Mouse (Mus musculus): ENCODE data around the gene Olfr285.

Olfr285 gene

DNA sequence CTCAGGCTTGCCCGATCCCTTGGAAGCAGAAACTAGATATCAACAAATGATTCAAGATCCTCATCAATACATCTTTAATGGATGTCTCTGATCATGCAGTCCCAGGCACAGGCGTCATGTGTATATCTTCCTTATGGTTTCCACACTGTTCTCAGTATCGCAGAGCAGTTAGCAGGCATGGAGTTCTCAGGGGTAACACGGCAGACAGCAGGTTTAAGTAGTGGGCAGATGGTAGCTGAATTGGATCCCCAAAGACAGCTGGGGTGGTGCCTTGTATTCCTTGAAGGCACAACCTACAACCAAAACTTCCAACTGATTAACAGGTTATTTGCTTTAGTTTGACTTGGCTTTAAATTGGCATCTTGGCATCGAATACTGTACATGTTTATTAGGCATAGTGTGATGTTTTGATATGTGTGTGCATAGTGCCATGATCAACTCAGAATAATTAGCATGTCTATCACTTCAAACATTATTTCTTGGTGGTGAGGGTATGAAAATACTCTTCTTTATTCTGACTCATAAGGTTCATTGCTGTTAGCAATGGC is at the start of gene Olfr285:
Olfr285 (minus strand) TSS at position 177 of the 548 bp plus-strand sequence.
- in situ Hi-C loops (cut with MseI, MboI) = no loop called here

DNA sequence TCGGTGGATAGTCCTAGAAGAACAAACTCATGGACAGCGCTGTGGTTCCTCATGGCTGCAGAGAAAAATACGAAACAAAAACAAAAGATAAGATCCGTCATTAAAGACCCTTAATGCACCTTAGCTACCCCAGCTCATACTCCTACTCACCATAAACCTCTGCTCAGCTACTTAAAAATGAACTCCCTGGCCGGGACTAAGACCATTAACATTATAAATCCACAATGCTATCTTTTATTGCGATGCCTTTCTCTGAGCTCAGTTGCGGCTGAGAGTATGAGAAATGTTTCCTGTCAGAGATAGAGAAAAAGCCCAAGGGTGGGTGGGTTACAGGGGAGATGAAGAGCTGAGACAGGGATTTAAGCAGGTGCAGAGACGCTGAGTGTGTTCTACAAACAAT is 23.7 kb upstream of the Olfr285 start, which contains the start of gene Olfr284:
Olfr284 (minus strand) TSS at position 101 of the 400 bp plus-strand sequence.
- in situ Hi-C loops (cut with MseI, MboI) = no loop called here

- in situ Hi-C loops (cut with MseI, MboI) = no loop called here
Observed at GRCm38 (mm10) chr15:98315703-98316102, 1.4 kb downstream of the Olfr285 start.

DNA sequence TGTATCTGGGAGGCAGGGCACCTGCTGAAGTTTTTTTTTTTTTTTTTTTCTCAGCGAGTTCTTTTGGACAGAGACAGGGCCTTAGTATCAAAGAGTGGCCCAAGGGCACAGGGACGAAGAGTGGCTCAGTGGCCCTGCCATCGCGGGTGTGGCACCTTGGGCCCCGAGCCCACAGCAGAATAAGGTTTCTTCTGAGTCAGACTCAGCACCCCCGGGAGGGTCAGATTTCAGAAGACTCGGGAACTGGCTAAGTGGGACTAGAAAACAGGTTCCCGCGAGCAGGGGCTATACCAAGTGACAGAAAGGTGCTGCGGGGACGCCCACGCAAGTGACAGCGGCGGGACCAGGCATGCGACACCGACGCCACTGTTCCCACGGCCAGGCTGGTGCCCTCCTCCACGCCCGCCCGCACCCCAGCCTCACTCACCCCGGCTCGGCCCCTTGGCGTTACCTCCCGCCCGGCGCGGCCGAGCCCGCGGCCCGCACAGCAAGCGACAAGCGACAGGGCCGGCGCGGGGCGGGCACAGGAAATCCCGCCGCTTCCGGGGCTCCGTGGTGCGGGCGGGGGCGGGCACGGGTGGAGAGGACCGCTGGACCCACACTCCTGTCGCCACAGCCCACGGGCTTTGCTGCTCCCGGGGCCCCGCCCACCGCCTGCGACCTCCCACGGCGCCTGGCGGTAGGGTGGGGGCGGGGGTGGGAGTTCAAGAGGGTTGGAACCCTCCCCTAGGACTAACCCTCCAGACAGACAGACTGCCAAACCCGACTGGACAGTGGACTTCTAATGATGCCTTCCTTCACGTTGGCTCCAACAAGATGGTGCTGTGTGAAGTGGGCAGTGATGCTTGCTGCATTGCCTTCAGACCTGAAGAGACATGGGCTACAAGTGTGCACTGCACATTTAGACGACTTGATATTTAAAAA is 21.3 kb downstream of the Olfr285 start, which contains the start of gene Zfp641:
Zfp641 (minus strand) TSS at position 534 of the 924 bp plus-strand sequence.
- in situ Hi-C loops (cut with MseI, MboI) = no loop called here

GRCm38 (mm10) chr15:98293651-98294050 is 23.5 kb downstream of the Olfr285 start:
- in situ Hi-C loops (cut with MseI, MboI) = no loop called here

- in situ Hi-C loops (cut with MseI, MboI) = no loop called here
Observed at GRCm38 (mm10) chr15:98288566-98288965, 28.6 kb downstream of the Olfr285 start.

DNA sequence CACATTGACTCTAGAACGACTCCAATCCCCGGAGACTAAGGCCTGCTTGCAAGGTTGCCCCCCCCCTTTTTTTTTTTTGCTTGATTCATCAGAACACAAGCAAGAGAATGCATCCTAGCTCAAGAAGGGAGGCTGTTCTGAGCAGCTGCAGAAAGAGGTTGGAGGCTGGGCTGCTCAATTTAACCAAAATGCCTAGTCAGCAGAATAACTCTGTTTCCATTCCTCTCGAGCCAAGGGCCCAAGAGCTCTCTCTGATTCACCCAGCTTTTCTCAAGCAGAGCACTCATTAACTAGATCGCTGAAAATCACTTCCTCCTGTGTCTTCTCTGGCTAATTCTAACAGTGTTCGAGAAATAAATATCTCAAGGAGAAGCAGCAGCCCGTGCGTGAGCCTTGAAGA is 30.7 kb downstream of the Olfr285 start:
- in situ Hi-C loops (cut with MseI, MboI) = no loop called here
